Mouse (Mus musculus): ENCODE measurements around the gene Myt1l.

GRCm38 (mm10) chr12:29934120-29934581 lies 406.0 kb downstream of the Myt1l start:
- TF ChIP-seq CTCF (IDR thresholded peaks at IDR 0.05; ENCODE audit: low read depth) (no peak), EP300 (IDR thresholded peaks at IDR 0.05; ENCODE audit: low read depth) (no peak)

Data from heart, postnatal 0 days (tissue).